Mouse (Mus musculus) common myeloid progenitor, adult 5-6 weeks (primary cell): ENCODE data around the gene Ivl. TPM values are rescaled to one million over a fixed set of nuclear protein-coding genes. Genes with fewer than 3 reads are reported as not detected.

Source experiments
- total RNA-seq: library from RNA; stranded (forward); fragments of 200-1000, 187-1606 nt; gene quantifications from 2 replicates; pipeline ENCODE4 v1.2.3, GENCODE M21; 2017

The Ivl gene
- total RNA-seq, 1 experiment from 2014 or later: not detected

Other genes starting within 250 kb of the Ivl start
- gene Sprr2d, start 234.6 kb downstream of the Ivl start, total RNA-seq: not detected in 2 replicates
- not detected in 2 replicates for gene Sprr2e, start 221.6 kb downstream of the Ivl start, total RNA-seq
- gene Sprr2f, start 208.5 kb downstream of the Ivl start, total RNA-seq: not detected in 2 replicates
- gene Sprr2h, start 188.1 kb downstream of the Ivl start, total RNA-seq: not detected in 2 replicates
- not detected in 2 replicates for gene Sprr2i, start 165.7 kb downstream of the Ivl start, total RNA-seq
- not detected in 2 replicates for gene Sprr2j-ps, start 155.7 kb downstream of the Ivl start, total RNA-seq
- gene Gm9774, start 144.3 kb downstream of the Ivl start, total RNA-seq: 3.0 and 5.6 TPM in 2 replicates
- not detected in 2 replicates for gene Sprr2k, start 141.2 kb downstream of the Ivl start, total RNA-seq
- not detected in 2 replicates for gene Sprr1b, start 134.9 kb downstream of the Ivl start, total RNA-seq
- not detected in 2 replicates for gene Sprr3, start 115.0 kb downstream of the Ivl start, total RNA-seq
- gene Sprr1a, start 87.8 kb downstream of the Ivl start, total RNA-seq: not detected in 2 replicates
- not detected in 2 replicates for gene Sprr4, start 73.2 kb downstream of the Ivl start, total RNA-seq
- not detected in 2 replicates for gene 2310046K23Rik, start 39.2 kb downstream of the Ivl start, total RNA-seq
- gene Smcp, start 15.3 kb upstream of the Ivl start, total RNA-seq: not detected in 2 replicates
- not detected in 2 replicates for gene 2210017I01Rik, start 33.8 kb upstream of the Ivl start, total RNA-seq
- not detected in 2 replicates for gene Lce6a, start 47.9 kb upstream of the Ivl start, total RNA-seq
- not detected in 2 replicates for gene Lce1a1, start 74.6 kb upstream of the Ivl start, total RNA-seq
- gene Lce1b, start 83.2 kb upstream of the Ivl start, total RNA-seq: not detected in 2 replicates
- gene Lce1a2, start 96.6 kb upstream of the Ivl start, total RNA-seq: not detected in 2 replicates
- not detected in 2 replicates for gene Lce1c, start 105.5 kb upstream of the Ivl start, total RNA-seq
- not detected in 2 replicates for gene Lce1d, start 113.5 kb upstream of the Ivl start, total RNA-seq
- gene Lce1e, start 135.3 kb upstream of the Ivl start, total RNA-seq: not detected in 2 replicates
- gene Lce1f, start 146.6 kb upstream of the Ivl start, total RNA-seq: not detected in 2 replicates
- gene Gm38119, start 165.4 kb upstream of the Ivl start, total RNA-seq: not detected in 2 replicates
- not detected in 2 replicates for gene Lce1g, start 178.6 kb upstream of the Ivl start, total RNA-seq
- not detected in 2 replicates for gene Lce1h, start 191.3 kb upstream of the Ivl start, total RNA-seq
- not detected in 2 replicates for gene Lce1i, start 205.2 kb upstream of the Ivl start, total RNA-seq
- gene Lce1j, start 216.8 kb upstream of the Ivl start, total RNA-seq: not detected in 2 replicates
- gene Lce1k, start 234.2 kb upstream of the Ivl start, total RNA-seq: not detected in 2 replicates